ENCODE assay signal across 8 mouse cellular contexts in genomic region chr12:32910092-32910491, GRCm38 (mm10). TPM values are rescaled to one million over a fixed set of nuclear protein-coding genes. Genes with fewer than 3 reads are reported as not detected.
DNase-seq lines count a peak whose midpoint lies in the region; ATAC-seq lines count a peak whose summit lies in the region.

No protein-coding gene starts in this region.

- H3K9me3 ChIP-seq in forebrain, embryonic 10.5 days = no peaks in the 10 kb centered on the region
- H3K9me3 ChIP-seq in neural tube, embryonic 15.5 days (replicated peaks) = no peaks in the 10 kb centered on the region

- no peak overlapping the region for H3K27ac ChIP-seq in forebrain, embryonic 10.5 days
- H3K27ac ChIP-seq in neural tube, embryonic 15.5 days (replicated peaks) = no peak overlapping the region

- H3K4me3 ChIP-seq in forebrain, embryonic 10.5 days = peak overlapping the region; percentile 34
- peak overlapping the region; percentile 19 for H3K4me3 ChIP-seq in neural tube, embryonic 15.5 days (replicated peaks)

- no peak overlapping the region for H3K9ac ChIP-seq in neural tube, embryonic 15.5 days (replicated peaks)

- H3K4me1 ChIP-seq in forebrain, embryonic 10.5 days = peaks cover 13% of the 10 kb centered on the region
- peaks cover 7% of the 10 kb centered on the region for H3K4me1 ChIP-seq in neural tube, embryonic 15.5 days

- WGBS in forebrain, embryonic 10.5 days = 15% methylated on average over 11 of the region's 11 CpGs
- 8% methylated on average over 11 of the region's 11 CpGs for WGBS in neural tube, embryonic 15.5 days

- H3K27me3 ChIP-seq in forebrain, embryonic 10.5 days (ENCODE audit: poor library complexity, severe bottlenecking) = 0 out of 2 replicates have a peak, but pooled peaks cover 5% of the 10 kb centered on the region
- H3K27me3 ChIP-seq in neural tube, embryonic 15.5 days (replicated peaks) = peaks cover 4% of the 10 kb centered on the region; the same call in 1 of the 2 replicates

- peak; percentile 90 for ATAC-seq in neural tube, embryonic 15.5 days (ENCODE audit: low FRiP score)
- ATAC-seq in erythroid progenitor cell, adult 5-6 weeks (replicated peaks; ENCODE audit: low FRiP score, poor library complexity, severe bottlenecking) = no peak; the same call in 1 of the 2 replicates

- H3K36me3 ChIP-seq in forebrain, embryonic 10.5 days (replicated peaks) = no peaks in the 10 kb centered on the region
- no peaks in the 10 kb centered on the region for H3K36me3 ChIP-seq in neural tube, embryonic 15.5 days

- H3K4me2 ChIP-seq in neural tube, embryonic 15.5 days = peak overlapping the region; percentile 53

- DNase-seq in MN1 (ENCODE audit: low spot score) = peak; percentile 92
- peak; percentile 50 for DNase-seq in c-Kit-negative CD71-positive TER-119-positive erythroid progenitor cells, embryonic 14.5 days (ENCODE audit: low read depth, low spot score)
- peak; percentile 68 for DNase-seq in forebrain, embryonic 10.5 days (ENCODE audit: extremely low spot score, low spot score)
- peak; percentile 63 for DNase-seq in heart, postnatal 4 days
- DNase-seq in layer of hippocampus, adult 18-20 months (ENCODE audit: low spot score in 2 of 2) = peak; percentile 36 to 86
- DNase-seq in lung, adult 18-20 months = peak; percentile 54 to 62

RNA-seq across cellular contexts. Expression of gene Sypl, which starts 43.6 kb away (rescaled TPM):
- polyA plus RNA-seq in forebrain, embryonic 10.5 days (2016; fragmentation: Nextera tagmentation; extraction: Ambion mirVana) = 48.6 and 52.0 TPM in 2 replicates
- total RNA-seq in heart, postnatal 4 days (2021) = 10 to 100 TPM; 83.3 to 87.0 TPM
- 10 to 100 TPM; 44.9 to 45.8 TPM for total RNA-seq in layer of hippocampus, adult 18-20 months (2021)
- polyA plus RNA-seq in neural tube, embryonic 15.5 days (2015; fragmentation: Nextera tagmentation; extraction: Ambion mirVana) = 39.2 and 57.1 TPM in 2 replicates
- total RNA-seq in erythroid progenitor cell, adult 5-6 weeks (2015; ENCODE audit: low replicate concordance) = 32.1 and 35.6 TPM in 2 replicates
- total RNA-seq in erythroid progenitor cell, adult 5-6 weeks (2017; ENCODE audit: low replicate concordance) = 24.4 and 27.0 TPM in 2 replicates
